8 mouse cellular contexts compared by ENCODE assay signal in genomic region chr9:94482215-94482975, GRCm38 (mm10). TPM values are rescaled to one million over a fixed set of nuclear protein-coding genes. Genes with fewer than 3 reads are reported as not detected.
DNase-seq lines count a peak whose midpoint lies in the region; ATAC-seq lines count a peak whose summit lies in the region.

No protein-coding gene starts in this region.

- DNase-seq in heart, postnatal 10 days = peak; percentile 19 to 30
- DNase-seq in heart, adult 11 months = no peak
- DNase-seq in adrenal gland, postnatal 10 days = peak; percentile 68
- peak; percentile 80 for DNase-seq in fibroblast of lung, adult 2 months (ENCODE audit: low read depth)
- peak; percentile 32 for DNase-seq in layer of hippocampus, adult 9-10 months (ENCODE audit: low spot score)
- DNase-seq in lung, postnatal 4 days = peak; percentile 46 to 68
- DNase-seq in kidney, adult 8-10 months = no peak

- intact Hi-C loops in heart, postnatal 10 days (cut with DNase I) = no loop called here

- ATAC-seq in CD4-positive, CD25-positive, alpha-beta regulatory T cell, adult 4 months = no peak

RNA-seq across cellular contexts. Expression of gene 1190002N15Rik, which starts 55.5 kb away (rescaled TPM):
- 10 to 100 TPM; 26.3 to 38.5 TPM for total RNA-seq in heart, postnatal 10 days (2021)
- 10 to 100 TPM; 24.8 to 24.9 TPM for total RNA-seq in adrenal gland, postnatal 10 days (2021)
- 1 to 10 TPM; 3.7 to 4.7 TPM for polyA plus RNA-seq in CD4-positive, CD25-positive, alpha-beta regulatory T cell, adult 4 months (2017; shearing (Covaris generic))

Comparison
In these comparisons a context has a peak if more than half of its experiments do, and no peak if none do; other contexts are left out.
1. DNase-seq: peak in heart, postnatal 10 days (2 of 2), adrenal gland, postnatal 10 days (single experiment), fibroblast of lung, adult 2 months (single experiment), layer of hippocampus, adult 9-10 months (single experiment) and lung, postnatal 4 days (2 of 2); none in heart, adult 11 months (single experiment) and kidney, adult 8-10 months (0 of 2).